Mouse (Mus musculus) left cerebral cortex, postnatal 14 days (tissue): ENCODE results near the gene Med28. TPM values are rescaled to one million over a fixed set of nuclear protein-coding genes. Genes with fewer than 3 reads are reported as not detected.

Experiments
- DNase-seq, 2 experiments: peaks; one replicate each; pipeline ENCODE4 v3.0.0; 2021 to 2022; ENCODE audit warnings: low spot score in 2 of 2, mixed read lengths in 1 of 2
- intact Hi-C: fragments of 180-260 bp; cut with DNase I; formaldehyde crosslinking; loops from one replicate; pipeline ENCODE4 v1.15.1; 2025
- total RNA-seq, 2 experiments: library from RNA; stranded (reverse); gene quantifications; 2 replicates each; pipeline ENCODE4 v1.2.3; 2021

Med28 gene
- total RNA-seq, 2 experiments from 2014 or later, result 79.0 to 83.9 TPM

DNA sequence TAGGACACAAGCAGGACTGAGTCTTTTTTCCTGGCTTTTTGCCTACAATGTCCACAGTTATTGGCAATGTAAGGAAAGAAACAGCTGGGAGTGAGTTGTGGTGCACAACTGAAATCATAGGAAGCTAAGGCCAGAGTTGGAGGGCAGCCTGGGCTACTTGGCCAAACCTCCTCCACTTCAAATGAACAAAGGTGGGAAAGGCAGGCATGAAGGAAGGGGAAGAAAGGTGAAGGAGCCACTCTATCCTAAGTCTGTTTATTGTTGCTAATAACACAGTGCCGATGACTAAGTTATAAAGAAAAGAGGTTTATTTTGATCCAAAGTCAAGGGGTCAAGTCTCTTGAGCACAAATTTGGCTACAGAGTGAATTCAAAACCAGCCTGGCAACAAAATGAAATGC lies 57.3 kb downstream of the Med28 start:
- no peak for DNase-seq
- intact Hi-C loops, result no loop called here

Other genes starting within 250 kb of the Med28 start
- 10 to 100 TPM; 86.2 to 87.9 TPM for gene Qdpr, start 70.0 kb upstream of the Med28 start, total RNA-seq
- gene Clrn2, start 66.5 kb upstream of the Med28 start, total RNA-seq, result under 1 TPM; 0.74 to 0.90 TPM
- 10 to 100 TPM; 40.0 to 41.9 TPM for gene Lap3, start 26.9 kb upstream of the Med28 start, total RNA-seq
- 10 to 100 TPM; 13.0 to 14.3 TPM for gene Fam184b, start 119.4 kb downstream of the Med28 start, total RNA-seq
- gene Ncapg, start 149.7 kb downstream of the Med28 start, total RNA-seq, result under 1 TPM; 0.61 to 0.77 TPM